Mouse (Mus musculus) lung, postnatal 14 days (tissue): ENCODE data around the gene Plcb4.
"Not testable (repeated sequence)": the region's sequence is repeated elsewhere in the genome, so short reads cannot be mapped to it uniquely, and the experiment has no call there.

Experiments
- DNase-seq: peaks from one replicate; pipeline ENCODE4 v3.0.0; 2021

The Plcb4 gene

DNA sequence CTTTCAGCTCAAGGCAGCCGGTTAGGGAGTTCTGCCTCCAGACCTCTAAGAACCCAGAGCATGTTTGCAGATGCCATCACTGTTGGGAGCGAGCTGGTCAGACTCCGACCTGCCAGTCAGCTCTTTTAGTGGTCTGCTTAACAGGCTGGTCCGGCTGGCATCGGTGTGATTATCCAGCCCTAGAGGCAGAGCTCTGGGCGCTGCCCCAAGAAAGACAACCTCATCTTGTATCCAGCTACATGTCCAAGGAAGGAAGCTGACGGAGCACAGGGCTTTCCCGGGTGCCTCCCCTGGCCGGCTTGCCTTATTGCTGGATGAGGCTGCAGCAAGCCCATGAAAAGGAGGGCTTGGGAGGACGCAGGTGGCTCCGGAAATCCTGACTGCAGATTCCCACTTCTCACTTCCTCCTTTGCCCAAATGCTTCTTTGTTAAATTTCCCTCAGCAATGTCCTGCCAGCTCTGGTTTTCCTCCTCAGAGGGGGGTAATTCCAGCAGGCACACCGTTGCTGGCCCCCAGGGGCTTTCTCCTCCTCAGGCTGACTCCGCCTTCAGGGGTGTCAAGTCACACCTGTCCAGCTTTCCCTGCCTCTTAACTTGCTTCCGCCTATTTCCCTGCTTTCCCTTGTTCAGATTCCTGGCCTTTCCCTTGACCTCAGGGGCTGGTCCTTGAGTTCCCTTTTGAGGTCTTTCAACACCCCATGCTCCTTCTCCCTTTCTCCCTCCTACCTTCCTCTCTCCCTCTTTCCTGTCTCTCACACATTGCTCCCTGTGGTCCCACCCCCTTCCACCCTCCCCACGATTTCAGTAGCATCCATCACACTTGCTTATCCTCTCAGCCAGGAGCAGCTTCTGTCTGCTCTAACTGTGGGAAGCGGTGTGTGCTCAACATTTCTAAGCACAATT is 58.7 kb downstream of the Plcb4 start:
- peak; percentile 62 for DNase-seq

DNA sequence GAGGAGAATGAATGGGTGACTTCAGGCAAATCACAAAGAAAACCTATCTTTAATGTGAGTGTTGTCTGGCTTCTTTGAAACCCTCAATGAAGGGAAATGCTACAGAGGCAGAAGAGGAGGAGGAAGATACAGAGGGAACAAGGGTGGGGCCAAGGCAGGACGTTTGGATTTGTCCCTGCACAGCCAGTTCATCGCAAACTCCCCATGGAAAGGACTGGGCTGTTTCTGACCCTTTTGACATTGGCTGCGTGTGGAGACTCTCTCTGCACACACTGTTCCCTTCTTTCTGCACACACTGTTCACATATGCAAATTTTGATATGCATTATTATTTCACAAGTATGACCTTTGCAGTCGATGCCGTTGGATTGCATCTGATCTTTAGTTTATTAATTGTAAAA is 63.3 kb downstream of the Plcb4 start:
- DNase-seq: no peak

DNA sequence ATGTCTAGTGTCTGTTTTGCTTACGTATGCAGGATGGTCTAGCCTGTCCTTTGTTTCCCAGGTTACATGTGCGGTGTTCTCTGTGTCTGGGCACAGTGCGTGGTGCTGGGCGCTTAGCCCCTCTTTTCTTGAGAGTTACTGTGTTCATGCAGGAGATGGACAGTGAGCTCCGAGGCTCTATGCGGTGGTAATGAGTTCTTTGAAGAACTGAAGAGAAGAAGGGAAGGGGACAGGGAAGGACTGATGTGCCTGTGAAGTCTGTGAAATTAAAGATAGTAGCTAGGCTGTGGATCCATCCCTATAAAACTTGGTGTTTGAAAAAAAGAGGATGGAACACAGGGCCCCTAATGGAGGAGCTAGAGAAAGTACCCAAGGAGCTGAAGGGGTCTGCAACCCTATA is 64.6 kb downstream of the Plcb4 start:
- no peak for DNase-seq

DNA sequence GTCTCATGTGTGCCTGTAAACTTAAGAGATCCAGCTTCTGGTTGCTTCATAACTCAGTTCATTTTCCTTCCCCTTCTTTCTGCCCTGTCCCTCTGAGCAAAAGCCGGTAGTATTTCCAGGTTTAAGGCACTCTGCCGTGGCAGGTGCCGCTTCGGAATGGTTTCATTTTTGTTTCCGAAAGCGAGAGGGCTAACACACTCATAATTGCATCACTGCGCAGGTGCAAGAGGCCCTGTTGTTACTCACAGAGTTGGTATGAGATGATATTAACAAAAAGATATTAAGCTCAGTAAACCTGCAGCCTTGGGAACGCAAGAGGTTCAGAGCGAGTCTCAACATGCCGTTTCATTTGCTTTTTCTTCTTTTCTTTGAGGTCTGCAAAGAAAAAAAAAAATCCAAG is 65.7 kb downstream of the Plcb4 start:
- DNase-seq: no peak

DNA sequence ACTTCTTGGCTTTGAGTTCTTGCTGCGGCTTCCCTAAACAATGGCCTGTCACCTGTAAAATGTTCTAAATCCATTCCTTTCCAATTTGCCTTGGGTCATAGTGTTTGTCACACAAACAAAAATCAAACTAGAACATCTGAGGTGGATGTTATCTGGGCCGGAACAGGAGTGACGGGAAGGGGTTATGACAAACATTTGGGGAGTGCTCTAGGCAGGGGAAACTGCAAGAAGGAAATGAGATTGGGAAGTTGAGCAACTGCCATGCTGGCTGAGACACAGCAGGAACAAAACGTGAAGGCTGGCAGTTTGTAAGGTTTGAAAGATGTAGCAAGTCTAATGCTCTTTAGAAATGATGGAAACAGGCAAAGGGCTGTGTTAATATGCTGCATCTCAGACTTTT is 66.6 kb downstream of the Plcb4 start:
- peak; percentile 47 for DNase-seq

DNA sequence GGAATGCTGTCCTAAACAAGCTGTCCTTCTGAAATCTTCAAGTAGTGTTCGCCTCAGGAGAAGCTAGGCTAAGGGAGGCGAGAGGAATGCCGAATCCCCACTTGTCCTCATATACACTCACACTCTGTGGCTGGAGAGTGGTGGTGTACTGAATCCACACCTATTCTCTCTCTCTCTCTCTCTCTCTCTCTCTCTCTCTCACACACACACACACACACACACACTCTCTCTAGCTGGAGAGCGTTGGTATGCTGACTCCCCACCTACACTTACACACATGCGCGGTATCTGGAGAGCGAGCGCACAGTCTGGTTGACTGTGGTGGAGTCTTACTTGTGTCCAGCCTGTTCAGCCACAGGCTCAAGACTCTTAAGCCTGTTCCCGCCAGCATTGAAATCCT is 68.3 kb downstream of the Plcb4 start:
- no peak for DNase-seq

DNA sequence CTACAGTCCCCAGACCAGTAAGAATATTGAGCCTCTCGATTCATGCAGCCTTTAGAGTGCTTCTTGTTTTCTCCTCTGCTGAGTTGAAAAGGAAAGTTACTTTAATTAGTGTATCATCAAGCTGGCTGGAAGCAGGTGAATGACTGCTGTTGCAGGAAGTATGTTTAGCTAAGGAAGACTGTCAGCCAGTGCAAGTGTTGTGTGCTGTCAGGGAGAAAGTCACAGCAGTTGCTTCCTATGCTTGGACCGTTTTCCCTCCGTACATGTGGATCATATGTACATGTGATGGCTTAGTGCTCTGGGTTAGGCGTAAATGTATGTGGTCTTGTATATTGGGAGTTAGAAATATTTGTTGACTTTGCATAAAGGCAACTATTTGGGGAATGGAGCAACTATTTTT is 69.1 kb downstream of the Plcb4 start:
- no peak for DNase-seq

DNA sequence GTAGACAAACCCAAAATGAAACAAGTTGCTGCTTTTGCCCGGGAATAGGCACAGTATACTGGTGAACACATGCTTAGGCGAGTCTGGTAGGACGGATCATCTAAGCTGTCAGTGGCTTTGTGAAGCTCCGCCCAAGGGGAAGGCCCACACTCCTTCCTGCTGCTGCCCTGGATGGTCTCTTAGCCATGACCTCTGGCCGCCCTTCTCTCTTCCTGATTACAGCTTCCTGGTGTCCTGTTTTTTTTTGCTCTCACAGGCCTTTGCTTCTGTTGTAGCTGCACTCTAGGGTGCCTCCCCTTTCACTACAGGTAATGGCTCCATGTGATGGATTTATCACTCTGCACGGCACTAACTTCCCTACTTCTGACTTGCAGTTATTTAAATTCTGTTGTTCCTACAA is 72.8 kb downstream of the Plcb4 start:
- DNase-seq: peak; percentile 44

DNA sequence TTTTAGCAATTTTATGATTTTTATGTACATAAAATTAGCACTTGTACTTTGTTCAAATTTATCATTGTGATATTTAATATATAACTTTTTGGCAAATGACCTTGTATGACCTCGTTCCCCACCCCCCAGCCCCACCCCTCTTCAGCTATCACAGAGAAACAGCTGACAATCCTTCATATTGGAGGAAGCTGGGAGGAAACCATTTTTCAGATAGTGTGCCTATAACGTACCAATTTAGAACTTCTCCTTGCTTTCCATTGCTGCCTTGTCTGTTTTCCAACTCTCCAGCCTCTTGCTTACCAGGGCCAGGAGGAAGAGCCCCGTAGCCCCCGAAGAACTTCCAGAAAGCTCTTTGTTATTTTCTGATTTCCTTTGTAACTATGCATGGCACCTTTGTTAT is 73.8 kb downstream of the Plcb4 start:
- DNase-seq: no peak

DNA sequence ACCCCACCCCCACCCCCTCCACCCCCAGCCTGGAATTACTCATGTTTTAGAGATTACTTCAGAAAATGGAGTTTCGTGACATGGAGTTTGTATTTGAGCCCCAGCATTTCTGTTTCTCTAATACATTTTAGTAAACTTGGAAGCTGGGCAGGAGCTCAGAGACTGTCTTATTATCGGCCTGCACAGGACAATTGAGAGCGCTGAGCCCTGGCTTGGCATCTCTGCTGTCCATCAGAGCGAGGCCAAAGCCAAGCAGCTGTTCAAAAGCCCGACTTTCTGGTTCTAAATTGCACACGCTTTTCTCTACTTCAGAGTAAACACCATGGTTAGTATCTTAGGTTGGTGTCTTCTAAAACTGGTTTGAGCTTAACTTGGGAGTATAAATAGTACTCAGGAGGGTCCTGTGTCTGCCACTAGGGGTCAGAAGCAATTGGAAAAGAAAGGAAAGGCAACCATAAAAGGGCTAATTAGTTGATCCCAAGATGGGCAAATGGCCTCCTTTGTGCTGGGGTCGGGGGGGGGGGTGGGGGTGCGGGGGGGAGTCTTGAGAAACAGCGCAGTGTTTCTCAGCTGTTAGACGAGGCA is 75.2 kb downstream of the Plcb4 start:
- DNase-seq: no peak

DNA sequence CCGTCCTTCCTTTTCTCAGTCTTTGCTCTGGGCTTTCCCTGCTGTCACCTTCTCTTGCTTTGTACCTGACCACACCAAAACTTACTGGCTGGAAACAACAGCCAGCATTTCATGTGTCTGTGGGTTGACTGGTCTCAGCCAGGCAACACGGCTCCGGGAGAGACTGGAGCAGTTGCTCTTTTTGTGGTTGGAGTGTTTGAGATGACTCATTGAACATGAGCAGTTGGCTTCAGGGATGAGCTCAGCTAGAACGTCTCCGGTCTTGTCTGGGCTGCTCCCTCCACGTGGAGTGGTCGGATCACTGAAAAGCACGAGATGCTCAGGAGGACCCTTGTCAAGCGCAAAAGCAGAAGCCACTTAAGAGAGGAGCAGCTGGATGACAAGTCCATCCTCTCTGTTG is 78.7 kb downstream of the Plcb4 start:
- DNase-seq: no peak

DNA sequence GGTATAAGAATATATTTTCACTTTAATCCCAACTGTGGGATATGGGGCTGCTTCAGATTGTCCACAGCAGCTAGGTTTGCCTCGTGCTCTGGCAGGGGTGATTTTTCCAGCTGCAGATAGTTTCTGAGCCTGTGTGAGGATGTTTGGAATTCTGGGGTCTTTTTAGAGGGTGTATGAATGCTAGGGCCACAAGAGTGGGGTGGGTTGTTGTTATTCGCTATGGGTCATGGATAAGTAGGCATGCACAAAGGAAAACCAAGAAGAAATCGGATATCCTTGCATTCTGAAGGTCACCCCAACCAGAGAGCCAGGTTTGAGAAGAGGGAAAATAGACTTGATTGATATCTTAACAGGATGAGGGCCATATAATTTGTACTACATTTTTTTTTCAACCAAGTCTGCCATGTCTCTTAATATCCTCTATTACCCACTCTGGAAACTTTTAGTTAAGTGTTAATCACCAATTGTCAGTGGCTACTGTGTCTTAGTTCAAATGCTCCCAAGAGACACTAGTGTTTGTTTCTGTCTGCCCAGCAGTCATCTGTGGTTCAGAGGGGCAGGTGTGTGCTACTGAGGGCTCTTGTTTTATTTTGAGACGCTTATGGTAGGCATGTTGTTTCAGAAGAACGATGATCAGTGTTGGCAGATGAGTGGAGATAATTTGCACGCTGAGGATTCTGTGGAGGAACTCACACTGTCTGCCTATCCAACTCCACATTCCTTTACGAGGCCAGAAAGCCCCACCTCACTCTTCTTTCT is 79.4 kb downstream of the Plcb4 start:
- DNase-seq: not testable (repeated sequence)

DNA sequence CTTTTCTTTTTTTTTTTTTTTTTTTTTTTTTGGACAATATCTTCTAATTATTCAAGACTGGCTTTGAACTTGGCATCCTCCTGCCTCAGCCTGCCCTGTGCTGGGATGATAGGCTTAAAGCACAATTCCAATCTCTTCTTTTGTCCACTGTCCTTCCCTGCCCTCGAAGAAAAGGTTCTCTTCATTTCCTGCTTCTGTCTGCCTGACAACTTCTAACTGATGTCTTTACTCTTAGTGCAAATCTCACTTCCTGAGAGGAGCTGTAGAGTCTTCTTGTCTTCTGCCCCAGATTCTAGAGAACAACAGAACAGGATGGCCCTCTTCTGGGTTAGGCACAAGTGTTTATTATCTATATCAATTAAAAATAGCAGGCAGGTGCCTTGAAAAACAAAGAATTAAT is 80.1 kb downstream of the Plcb4 start:
- no peak for DNase-seq

DNA sequence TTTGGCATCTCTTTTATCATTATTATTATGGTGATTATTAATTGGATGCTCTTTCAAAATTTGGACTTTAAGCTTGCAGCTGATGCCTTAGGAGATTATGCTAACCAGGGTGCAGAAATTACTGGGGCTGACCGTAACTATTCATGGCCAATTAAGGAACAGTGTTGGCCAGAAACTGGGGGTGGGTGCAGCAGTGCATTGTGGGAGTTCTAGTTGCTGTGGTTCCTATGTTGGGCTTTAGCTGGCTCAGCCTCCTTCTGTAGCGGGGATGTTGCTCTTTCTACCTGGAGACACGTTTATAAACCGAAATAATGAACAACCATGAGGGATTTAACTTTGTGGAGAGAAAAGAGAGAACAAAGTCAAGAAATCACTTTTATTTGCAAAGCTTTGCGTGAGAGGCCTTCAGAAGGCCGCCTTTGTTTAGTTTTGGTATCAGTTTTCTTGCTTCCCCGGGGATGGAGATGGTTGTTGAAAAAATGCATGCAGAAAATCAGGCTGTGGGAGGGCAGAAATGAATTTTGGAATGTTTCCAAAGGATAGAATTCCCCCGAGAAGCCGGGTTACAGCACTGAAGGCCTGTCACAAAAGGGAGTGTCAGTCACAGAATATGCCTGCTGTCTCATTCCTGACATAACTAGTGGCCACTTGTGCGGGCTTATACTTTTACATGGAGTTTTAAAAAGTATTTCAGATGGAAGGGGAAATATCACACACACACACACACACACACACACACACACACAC is 84.3 kb downstream of the Plcb4 start:
- no peak for DNase-seq

DNA sequence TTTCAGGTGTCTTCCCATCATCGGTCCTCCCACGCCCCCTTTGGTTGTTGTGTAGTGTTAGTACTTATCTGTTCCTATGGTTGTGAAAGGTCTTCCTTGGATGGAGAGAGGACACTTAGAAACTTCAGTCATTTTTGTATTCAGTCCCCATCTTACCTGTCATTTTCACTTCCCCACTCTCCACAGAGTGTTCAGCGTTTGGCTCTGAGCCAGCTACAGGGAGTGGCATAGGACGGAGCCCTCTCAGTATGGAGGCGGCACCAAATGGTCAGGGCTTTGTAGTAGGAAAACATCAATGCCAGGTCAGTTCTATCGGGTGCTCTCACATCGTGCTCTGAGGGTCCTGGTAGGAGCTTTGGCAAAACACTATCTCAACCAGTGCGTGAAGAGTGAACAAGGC is 85.9 kb downstream of the Plcb4 start:
- DNase-seq: peak; percentile 38

DNA sequence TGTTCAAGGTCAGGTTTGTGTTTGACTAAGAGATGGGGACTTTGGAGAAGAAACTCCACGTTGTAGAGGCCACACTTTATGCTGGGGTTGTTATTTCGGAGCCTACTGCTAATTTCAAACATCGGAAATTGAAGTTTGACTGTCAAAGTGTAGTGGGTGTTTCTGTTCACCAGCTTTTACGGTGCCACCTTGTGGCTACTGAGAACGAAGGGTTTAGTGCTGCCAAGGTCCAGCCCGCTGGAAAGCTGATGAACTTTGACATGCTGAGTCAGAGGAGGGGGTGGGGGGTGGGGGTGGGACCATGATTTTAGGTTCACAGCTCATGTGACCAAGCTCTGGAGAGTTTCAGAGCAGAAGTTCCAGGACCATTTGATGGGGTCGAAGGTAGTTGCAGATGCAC is 86.3 kb downstream of the Plcb4 start:
- peak; percentile 35 for DNase-seq

DNA sequence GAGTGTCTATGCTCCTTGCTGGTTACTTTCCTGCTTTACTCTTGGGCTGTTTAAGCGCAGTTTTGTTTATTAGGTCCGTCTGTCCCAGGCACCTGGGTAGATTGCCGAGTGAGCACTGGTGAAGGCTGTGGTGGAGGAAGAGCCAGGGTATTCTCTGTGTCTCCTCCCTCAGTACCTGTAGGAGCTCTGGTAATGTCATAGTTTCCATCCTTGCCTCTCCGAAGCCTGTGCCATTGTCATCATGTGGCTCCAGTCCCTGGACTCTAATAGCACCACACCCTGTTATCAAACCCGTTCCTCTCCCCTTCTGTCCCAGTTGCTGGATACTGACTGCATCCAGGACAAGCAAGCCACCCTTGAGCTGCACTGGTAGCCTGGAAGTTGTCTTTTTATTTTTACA is 89.6 kb downstream of the Plcb4 start:
- no peak for DNase-seq

DNA sequence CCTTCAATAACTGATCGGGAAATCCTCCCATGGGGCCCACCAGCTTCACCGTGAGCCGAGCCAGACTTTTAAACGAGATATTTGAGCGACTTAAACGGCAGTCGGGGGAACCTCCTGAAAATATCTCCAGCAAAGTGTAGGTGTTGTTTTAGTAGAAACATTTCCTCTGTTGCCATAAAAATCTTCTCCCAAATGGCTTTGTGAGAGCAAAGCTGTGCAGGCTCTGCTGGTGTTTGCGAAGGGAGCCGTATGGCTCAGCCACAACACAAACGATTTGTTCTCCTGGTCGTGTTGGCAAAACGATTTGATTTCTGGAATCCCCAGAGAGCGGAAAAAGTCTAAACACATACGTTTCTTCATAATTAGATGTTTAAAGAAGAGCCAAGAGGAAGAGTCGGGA is 90.8 kb downstream of the Plcb4 start:
- DNase-seq: no peak

DNA sequence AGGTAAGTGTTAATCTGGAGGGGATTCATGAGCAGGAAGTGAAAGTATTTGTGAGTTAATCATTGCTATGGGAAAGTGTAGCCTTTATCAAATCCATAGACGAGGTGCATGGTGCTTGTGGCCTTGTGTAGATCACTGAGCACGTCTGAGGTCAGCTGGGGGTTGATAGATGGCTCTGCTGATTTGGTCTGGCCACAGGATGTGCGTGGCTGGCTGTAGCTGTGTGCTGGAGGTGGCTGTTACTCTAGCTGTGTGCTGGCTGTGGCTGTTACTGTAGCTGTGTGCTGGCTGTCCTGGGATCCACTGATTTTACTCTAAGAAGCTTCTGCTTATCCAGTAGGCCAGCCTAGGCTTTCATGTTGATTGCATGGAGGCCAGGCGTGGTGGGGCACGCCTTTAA is 91.9 kb downstream of the Plcb4 start:
- no peak for DNase-seq

DNA sequence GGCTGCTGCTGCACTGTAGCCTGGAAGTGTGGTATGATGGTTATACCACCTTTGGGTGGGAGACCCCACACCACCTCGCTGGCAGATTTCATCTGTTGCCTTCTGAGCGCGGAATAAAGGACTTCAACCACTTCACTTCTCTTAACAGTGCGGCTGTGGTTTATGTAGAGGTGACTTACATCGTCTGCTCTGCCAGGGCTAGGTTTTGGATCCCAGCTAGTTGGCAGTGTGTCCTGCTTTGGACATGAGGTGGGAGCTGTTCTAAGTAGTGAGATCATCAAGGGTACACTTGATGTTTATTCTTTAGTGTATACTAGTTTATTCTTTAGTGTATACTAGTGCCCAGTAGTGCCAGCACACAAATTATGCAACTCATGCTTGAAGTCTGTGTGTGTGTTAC is 97.0 kb downstream of the Plcb4 start:
- no peak for DNase-seq

DNA sequence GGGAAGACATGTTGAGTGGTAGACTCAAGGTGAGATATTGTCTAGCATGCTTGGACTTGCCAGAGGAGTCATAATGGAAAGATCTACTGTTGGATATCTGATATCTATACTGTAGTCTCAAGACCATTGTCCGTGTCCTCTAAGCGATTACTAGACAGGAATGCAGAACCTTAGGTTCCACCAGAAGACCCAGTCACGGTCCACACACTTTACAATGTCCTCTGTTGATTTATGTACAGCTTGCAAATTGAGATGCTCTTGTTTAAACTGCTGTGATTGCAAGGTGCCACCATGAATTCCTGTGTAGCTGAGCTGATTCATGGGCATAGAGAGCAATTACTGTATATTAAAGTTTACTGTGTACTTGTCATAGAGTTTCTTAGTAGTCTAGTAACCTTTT is 98.7 kb downstream of the Plcb4 start:
- DNase-seq: no peak

DNA sequence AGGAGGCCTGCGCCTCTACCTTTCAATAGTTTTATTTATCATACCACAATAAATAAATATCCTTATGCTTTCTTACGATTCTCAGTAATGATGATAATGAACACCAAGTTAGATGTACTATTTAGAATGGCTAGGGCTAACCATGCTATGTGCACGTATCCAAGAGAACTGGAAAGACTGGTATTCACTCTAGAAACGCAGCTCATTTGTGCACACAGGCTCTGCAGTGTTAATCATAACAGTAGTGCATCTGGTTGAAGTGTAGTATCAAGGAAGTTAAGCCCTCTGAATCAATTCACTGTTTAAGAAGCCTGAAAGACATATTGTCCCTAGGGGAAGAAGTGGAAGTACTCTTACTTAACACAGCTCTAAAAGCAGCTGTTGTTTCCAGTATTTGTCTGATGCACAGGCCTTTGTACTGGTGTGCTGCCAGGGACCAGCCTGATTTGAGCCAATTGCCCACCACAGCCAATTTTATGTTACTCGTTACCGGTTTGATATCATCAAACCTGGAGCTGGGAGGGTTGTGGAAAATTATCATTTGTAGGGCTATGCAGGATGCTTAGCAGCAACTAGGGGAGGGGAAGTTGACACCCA is 100.8 kb downstream of the Plcb4 start:
- DNase-seq: no peak
